Mouse (Mus musculus) ZHBTc4 (cell line): ENCODE data around the gene Marco.

Source experiments
- DNase-seq: peaks from one replicate; pipeline ENCODE4 v3.0.0-alpha.2; 2011; ENCODE audit warnings: low read depth, low spot score

Gene Marco

DNA sequence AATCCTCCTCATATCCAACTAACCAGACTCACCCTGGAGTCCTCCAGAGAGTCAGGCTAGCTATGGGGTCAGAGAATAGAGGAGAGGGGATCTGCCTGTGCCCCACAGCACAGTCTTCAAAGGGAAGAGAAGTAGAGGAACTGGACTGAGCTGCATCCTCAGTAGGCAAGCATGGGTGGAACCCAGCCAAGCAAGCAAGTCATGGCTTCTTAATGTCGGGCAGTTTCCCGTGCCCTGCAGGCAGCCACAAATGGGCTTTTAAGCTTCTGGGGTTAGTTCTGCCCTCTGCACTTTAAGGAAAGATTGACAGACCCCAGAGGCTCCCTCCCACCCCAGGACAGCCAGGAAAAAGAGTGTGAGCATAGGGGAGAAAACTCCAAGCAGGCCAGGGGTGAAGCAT is 63.2 kb downstream of the Marco start:
- DNase-seq: peak; percentile 11

GRCm38 (mm10) chr1:120435591-120435990 is 69.2 kb downstream of the Marco start:
- DNase-seq: no peak

DNA sequence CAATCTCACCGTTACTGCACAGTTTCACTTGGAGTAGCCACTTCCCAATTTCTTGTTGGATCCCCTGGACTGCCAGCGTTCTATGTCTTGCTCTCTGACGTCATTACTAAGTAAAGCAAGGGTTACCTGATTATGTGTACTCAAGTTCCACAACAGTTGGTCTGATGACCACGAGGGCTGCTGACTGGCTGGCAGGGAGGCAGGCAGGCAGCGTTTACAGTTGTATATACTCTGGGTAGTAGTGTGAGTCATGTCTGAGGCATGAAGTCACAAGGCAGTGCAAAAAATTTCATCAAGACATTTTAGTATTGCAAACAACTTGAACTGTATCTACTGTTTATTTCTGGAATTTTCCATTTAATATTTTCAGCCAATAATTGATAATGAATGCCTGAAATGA is 74.7 kb downstream of the Marco start:
- no peak for DNase-seq

DNA sequence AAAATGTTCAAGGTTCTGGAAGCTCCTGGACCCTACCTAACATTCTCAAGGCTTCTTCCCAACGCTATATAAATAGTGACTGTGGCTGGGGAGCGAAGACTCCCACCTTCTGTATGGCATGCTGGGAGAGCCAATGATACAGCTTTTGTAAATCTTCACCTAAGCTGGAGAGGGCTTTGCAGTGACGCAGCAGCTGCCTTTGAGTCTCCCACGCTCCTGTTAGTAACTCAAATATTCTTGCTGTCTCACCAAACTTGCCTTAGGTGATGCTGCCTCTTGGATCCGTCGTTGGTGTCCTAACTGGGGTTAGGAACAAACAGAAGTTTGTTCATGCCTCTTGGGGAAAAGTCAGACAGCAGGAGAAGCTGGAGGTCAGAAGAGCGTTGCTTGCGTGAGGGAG is 79.2 kb downstream of the Marco start:
- no peak for DNase-seq
